ENCODE assay signal across 1 mouse cellular context in the genomic region with DNA sequence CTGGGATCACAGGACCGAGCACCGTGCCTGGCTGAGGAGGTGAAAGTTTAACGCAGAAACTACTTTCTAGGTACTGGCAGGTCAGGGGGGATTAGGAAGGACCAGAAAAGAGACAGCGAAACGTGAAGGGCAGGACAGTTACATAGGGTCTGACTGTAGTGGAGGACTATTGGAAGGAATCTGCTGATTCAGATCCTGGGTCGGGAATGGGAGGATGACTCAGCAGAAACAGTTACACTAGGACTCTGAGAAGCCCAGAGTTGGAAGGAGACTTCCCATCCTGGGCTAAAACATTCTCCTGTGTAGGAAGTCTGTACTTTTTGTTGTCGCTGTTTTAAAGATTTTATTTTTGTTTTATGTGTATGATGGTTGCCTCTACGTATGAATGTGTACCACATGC.
TF ChIP-seq lines count a peak whose summit lies in the region.

No protein-coding gene starts in this region.

TF ChIP-seq in ES-E14, 5 proteins besides CTCF, POLR2A, EP300 and RAD21:
- no peak for TF ChIP-seq HCFC1 (IDR thresholded peaks at IDR 0.05; ENCODE audit: borderline replicate concordance, insufficient read depth, low read length)
- no peak for TF ChIP-seq CHD2 (IDR thresholded peaks at IDR 0.05; ENCODE audit: low read depth, low read length)
- TF ChIP-seq MAFK (IDR thresholded peaks at IDR 0.05; ENCODE audit: insufficient read depth, low read depth, low read length) = peak; percentile 99
- no peak for TF ChIP-seq ZNF384 (IDR thresholded peaks at IDR 0.05; ENCODE audit: low read depth, low read length)
TF ChIP-seq in ES-E14: peak in this region for 1.
